Mouse (Mus musculus) CH12.LX (cell line): Measurements from ENCODE around the gene Acot2. TPM values are rescaled to one million over a fixed set of nuclear protein-coding genes. Genes with fewer than 3 reads are reported as not detected.
"Not testable (repeated sequence)": the region's sequence is repeated elsewhere in the genome, so short reads cannot be mapped to it uniquely, and the experiment has no call there.

Experiments used
- DNase-seq: peaks from one replicate; pipeline ENCODE4 v3.0.0-alpha.2; 2013; ENCODE audit errors: extremely low read depth
- H3K27ac ChIP-seq: 2 replicates; pipeline ENCODE4 v1.5.1; 2012; ENCODE audit warnings: low read depth, mild to moderate bottlenecking, control low read depth, moderate library complexity; ENCODE audit not compliant: insufficient read depth
- H3K27me3 ChIP-seq: replicated peaks from 2 replicates; pipeline ENCODE3; 2012; ENCODE audit warnings: inconsistent platforms
- H3K36me3 ChIP-seq, 2 experiments: replicated peaks in 1 of 2; 2 replicates each; pipeline versions ENCODE3 to v1.6.1; 2012; ENCODE audit warnings: inconsistent platforms in 1 of 2, low read length in 1 of 2, mild to moderate bottlenecking in 1 of 2, mixed read lengths in 1 of 2, moderate library complexity in 1 of 2; ENCODE audit not compliant: control insufficient read depth in 1 of 2, insufficient read depth in 1 of 2
- H3K4me1 ChIP-seq, 2 experiments: 2 replicates each; pipeline ENCODE4 v1.6.1; 2012; ENCODE audit warnings: inconsistent platforms in 1 of 2, moderate library complexity in 1 of 2; ENCODE audit not compliant: insufficient read depth in 2 of 2, control insufficient read depth in 1 of 2
- H3K4me2 ChIP-seq: 2 replicates; pipeline ENCODE4 v1.6.1; 2012; ENCODE audit warnings: low read depth, mild to moderate bottlenecking, control low read depth; ENCODE audit not compliant: poor library complexity, insufficient read depth, severe bottlenecking
- H3K4me3 ChIP-seq, 3 experiments: fragments of 150-350 bp in 1 of 3; sonication (generic) in 1 of 3; replicated peaks in 1 of 3; 2 replicates each; pipeline versions ENCODE3 to v1.5.1; 2011 to 2012; ENCODE audit warnings: low read depth in 2 of 3, low read length in 2 of 3, mild to moderate bottlenecking in 2 of 3, moderate library complexity in 2 of 3, control low read depth in 1 of 3, improper control_type of control experiment in 1 of 3, inconsistent platforms in 1 of 3, mixed read lengths in 1 of 3; ENCODE audit not compliant: poor library complexity in 1 of 3
- H3K79me2 ChIP-seq: replicated peaks from 2 replicates; pipeline ENCODE4 v1.6.1; 2012; ENCODE audit warnings: mild to moderate bottlenecking, moderate library complexity; ENCODE audit not compliant: control insufficient read depth, poor library complexity, insufficient read depth, severe bottlenecking; ENCODE audit errors: extremely low read depth
- H3K9ac ChIP-seq: 2 replicates; pipeline ENCODE4 v1.6.1; 2012; ENCODE audit warnings: low read depth, mild to moderate bottlenecking, control low read depth, moderate library complexity; ENCODE audit not compliant: insufficient read depth
- H3K9me3 ChIP-seq: replicated peaks from 2 replicates; pipeline ENCODE3; 2012; ENCODE audit warnings: low read length, inconsistent platforms, mixed read lengths
- CTCF ChIP-seq, 2 experiments: IDR thresholded peaks in 1 of 2; conservative IDR thresholded peaks in 1 of 2; 2 replicates each; pipeline ENCODE4 v1.5.1; 2011 to 2012; ENCODE audit warnings: low read depth in 2 of 2, low read length in 2 of 2, improper control_type of control experiment in 1 of 2, inconsistent platforms in 1 of 2, mild to moderate bottlenecking in 1 of 2, moderate library complexity in 1 of 2
- E2F4 ChIP-seq: IDR thresholded peaks from 2 replicates; pipeline ENCODE4 v1.6.1; 2011; ENCODE audit warnings: low read depth, low read length, improper control_type of control experiment; ENCODE audit not compliant: insufficient replicate concordance
- EP300 ChIP-seq: IDR thresholded peaks from 2 replicates; pipeline ENCODE4 v1.6.1; 2011; ENCODE audit warnings: low read length, improper control_type of control experiment
- MAFK ChIP-seq: IDR thresholded peaks from 2 replicates; pipeline ENCODE4 v1.6.1; 2011; ENCODE audit warnings: low read length, improper control_type of control experiment; ENCODE audit not compliant: insufficient replicate concordance
- MXI1 ChIP-seq: IDR thresholded peaks from 2 replicates; pipeline ENCODE4 v1.6.1; 2011; ENCODE audit warnings: mild to moderate bottlenecking, low read depth, low read length, improper control_type of control experiment
- SIN3A ChIP-seq: IDR thresholded peaks from 2 replicates; pipeline ENCODE4 v1.6.1; 2012; ENCODE audit warnings: low read length, improper control_type of control experiment, inconsistent platforms
- TBP ChIP-seq: conservative IDR thresholded peaks from 2 replicates; pipeline ENCODE4 v1.6.1; 2011; ENCODE audit warnings: low read depth, low read length, improper control_type of control experiment
- USF1 ChIP-seq: IDR thresholded peaks from 2 replicates; pipeline ENCODE4 v1.6.1; 2014; ENCODE audit warnings: low read depth, mild to moderate bottlenecking, inconsistent platforms, low read length, improper control_type of control experiment
- ZKSCAN1 ChIP-seq: IDR thresholded peaks from 2 replicates; pipeline ENCODE4 v1.6.1; 2012; ENCODE audit warnings: low read depth, inconsistent platforms, low read length, improper control_type of control experiment, borderline replicate concordance
- dilution Hi-C: fragments of 300-500 bp; cut with MboI; formaldehyde crosslinking; loops from 2 replicates; pipeline ENCODE4 v1.14.3; 2020; ENCODE audit warnings: low sequenced_read_pairs; ENCODE audit not compliant: extremely low pct_unique_long_range_greater_than_20kb, extremely low pct_ligation_motif_present
- in situ Hi-C: fragments of 300-500 bp; cut with MboI; formaldehyde crosslinking; loops from 3 replicates; pipeline ENCODE4 v1.14.3; 2019; ENCODE audit warnings: low sequenced_read_pairs, low pct_ligation_motif_present, low pct_unique_long_range_greater_than_20kb, mixed read lengths
- polyA plus RNA-seq: library from polyadenylated mRNA; unstranded; fragments of >175 nt; gene quantifications from 2 replicates; pipeline ENCODE4 v1.2.1, GENCODE M21; 2012; ENCODE audit warnings: low read depth; ENCODE audit not compliant: insufficient read length
- total RNA-seq, 2 experiments: library from RNA; depleted of rRNA; stranded (reverse); fragments of 300-350 nt in 1 of 2; fragments of >200 nt in 1 of 2; gene quantifications; 2 replicates each; pipeline ENCODE4 v1.2.3; 2012 to 2014

Gene Acot2
- total and polyA plus RNA-seq, 3 experiments, result 6.6 to 13.2 (median 9.7) TPM

DNA sequence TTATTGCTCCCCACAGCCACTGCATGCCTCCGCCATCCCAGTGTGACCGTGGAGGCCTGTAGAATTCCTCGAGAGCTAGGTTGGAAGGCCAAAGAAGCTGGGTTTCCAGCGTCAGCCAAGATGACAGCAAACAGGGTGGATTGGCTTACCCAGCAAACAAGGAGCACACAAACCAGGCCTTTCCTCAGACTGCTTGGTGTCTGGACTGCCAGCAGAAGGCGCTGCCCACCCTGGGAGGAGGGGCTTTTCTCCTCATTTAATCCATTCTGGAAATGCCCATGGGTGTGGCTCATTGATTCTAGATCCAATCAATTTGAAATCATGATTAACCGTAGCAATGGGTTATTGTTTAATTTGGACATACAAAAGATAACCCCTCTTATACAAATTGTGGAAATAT, 25.5 kb downstream of the Acot2 start:
- H3K27me3 ChIP-seq, result no peaks in the 10 kb centered on the region
- H3K9ac ChIP-seq, result no peak overlapping the region
- in situ Hi-C loops, result no loop called here
- no peak overlapping the region for H3K27ac ChIP-seq
- no peak for DNase-seq
- peak in 1 of 2 experiments; percentile 44; a peak in 2 of 4 replicates for TF ChIP-seq CTCF (conservative IDR thresholded peaks at IDR 0.05 in 1 of 2, IDR thresholded peaks at IDR 0.05 in 1 of 2; ENCODE audit: low read depth in 2 of 2, low read length in 2 of 2)
- TF ChIP-seq MXI1, result no peak
- TF ChIP-seq, all 38 proteins: peak for 1
- Histone ChIP-seq H3K4me3 (no peak overlapping the region), H3K4me2 (no peak overlapping the region), H3K36me3 (no peaks in the 10 kb centered on the region), H3K9me3 (no peaks in the 10 kb centered on the region), H3K4me1 (peaks cover 3 to 9% of the 10 kb centered on the region in 2 experiments; a peak in 2 of 4 replicates), H3K79me2 (no peaks in the 10 kb centered on the region)
- dilution Hi-C loops, result no loop called here

- H3K4me2 ChIP-seq, result no peak overlapping the region
- in situ Hi-C loops, result no loop called here
- no peaks in the 10 kb centered on the region for H3K36me3 ChIP-seq
- no peak for DNase-seq
- H3K4me3 ChIP-seq, result no peak overlapping the region
- H3K9ac ChIP-seq, result no peak overlapping the region
- H3K27me3 ChIP-seq, result no peaks in the 10 kb centered on the region
- no peaks in the 10 kb centered on the region for H3K79me2 ChIP-seq
- dilution Hi-C loops, result no loop called here
- peaks cover 3 to 9% of the 10 kb centered on the region in 2 experiments; a peak in 2 of 4 replicates for H3K4me1 ChIP-seq
- H3K9me3 ChIP-seq, result no peaks in the 10 kb centered on the region
- H3K27ac ChIP-seq, result no peak overlapping the region
- TF ChIP-seq MAFK (no peak), ZKSCAN1 (no peak), SIN3A (no peak), USF1 (no peak), EP300 (no peak), E2F4 (no peak)
Measured at GRCm38 (mm10) chr12:84013701-84014100, 26.0 kb downstream of the Acot2 start.

GRCm38 (mm10) chr12:84020528-84020927, 32.9 kb downstream of the Acot2 start:
- H3K4me2 ChIP-seq, DNase-seq, H3K36me3 ChIP-seq, H3K4me1 ChIP-seq, dilution Hi-C loops, H3K79me2 ChIP-seq, H3K27me3 ChIP-seq, H3K9ac ChIP-seq, in situ Hi-C loops, H3K9me3 ChIP-seq, H3K4me3 ChIP-seq, H3K27ac ChIP-seq: not testable (repeated sequence)

DNA sequence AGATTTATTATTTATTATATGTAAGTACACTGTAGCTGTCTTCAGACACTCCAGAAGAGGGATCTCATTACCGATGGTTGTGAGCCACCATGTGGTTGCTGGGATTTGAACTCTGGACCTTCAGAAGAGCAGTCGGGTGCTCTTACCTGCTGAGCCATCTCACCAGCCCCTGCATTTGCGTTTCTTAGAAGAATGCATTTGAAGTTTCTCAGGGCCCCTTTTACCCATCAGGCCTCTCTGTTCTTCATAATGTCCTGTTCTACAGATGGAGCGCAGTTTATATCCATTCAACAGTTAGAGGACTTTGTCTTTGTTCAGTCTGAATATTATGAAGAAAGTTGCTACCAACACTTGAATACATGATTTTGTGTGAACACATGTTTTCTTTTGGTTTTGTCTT, 34.6 kb downstream of the Acot2 start:
- H3K4me2 ChIP-seq, H3K27me3 ChIP-seq, in situ Hi-C loops, H3K9ac ChIP-seq, H3K4me3 ChIP-seq, H3K27ac ChIP-seq, dilution Hi-C loops, H3K36me3 ChIP-seq, H3K9me3 ChIP-seq, H3K4me1 ChIP-seq, H3K79me2 ChIP-seq, DNase-seq: not testable (repeated sequence)
- TF ChIP-seq TBP, result peak; percentile 90
